Mouse (Mus musculus) right cerebral cortex, adult 2 months (tissue): Measurements from ENCODE around the gene Oas1f.
"Not testable (repeated sequence)": the region's sequence is repeated elsewhere in the genome, so short reads cannot be mapped to it uniquely, and the experiment has no call there.

Experiments
- DNase-seq, 2 experiments: peaks; one replicate each; pipeline ENCODE4 v3.0.0; 2021 to 2022; ENCODE audit warnings: low spot score in 2 of 2

The Oas1f gene

DNA sequence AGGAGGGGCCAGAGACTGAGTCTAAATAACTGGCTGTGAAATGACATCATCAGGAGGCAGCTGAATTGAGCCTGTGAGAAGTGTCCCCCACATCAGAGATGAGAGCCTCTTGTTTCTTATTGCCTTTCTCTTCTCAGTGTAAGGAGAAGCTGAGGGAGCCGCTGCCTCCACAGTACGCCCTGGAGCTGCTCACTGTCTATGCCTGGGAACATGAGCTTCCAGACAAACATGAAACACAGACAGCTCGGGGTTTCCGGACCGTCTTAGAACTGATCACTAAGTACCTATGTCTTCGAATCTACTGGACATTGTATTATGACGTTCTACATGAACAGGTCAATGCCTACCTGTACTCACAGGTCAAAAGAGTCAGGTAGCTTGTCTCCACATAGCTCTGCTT is 23.6 kb downstream of the Oas1f start:
- DNase-seq = peak; percentile 7 to 10

DNA sequence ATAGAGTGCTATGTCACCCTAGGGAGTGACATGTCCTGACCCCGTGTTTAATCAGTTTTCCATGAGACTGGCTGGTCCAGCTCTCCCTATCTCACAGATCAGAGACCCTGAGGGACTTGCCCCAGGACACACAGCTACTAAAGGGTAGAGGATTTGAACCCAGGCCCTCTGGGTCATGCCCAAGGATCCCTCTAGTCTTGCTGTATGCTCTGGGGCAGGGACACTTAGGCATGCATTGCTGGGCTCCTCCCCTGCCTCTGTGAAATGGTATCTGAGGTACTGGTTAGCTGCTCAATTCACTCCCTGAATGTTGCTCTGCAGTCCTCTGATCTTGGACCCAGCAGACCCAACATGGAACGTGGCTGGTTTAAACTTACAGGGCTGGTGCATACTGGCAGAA is 24.3 kb downstream of the Oas1f start:
- no peak for DNase-seq

DNA sequence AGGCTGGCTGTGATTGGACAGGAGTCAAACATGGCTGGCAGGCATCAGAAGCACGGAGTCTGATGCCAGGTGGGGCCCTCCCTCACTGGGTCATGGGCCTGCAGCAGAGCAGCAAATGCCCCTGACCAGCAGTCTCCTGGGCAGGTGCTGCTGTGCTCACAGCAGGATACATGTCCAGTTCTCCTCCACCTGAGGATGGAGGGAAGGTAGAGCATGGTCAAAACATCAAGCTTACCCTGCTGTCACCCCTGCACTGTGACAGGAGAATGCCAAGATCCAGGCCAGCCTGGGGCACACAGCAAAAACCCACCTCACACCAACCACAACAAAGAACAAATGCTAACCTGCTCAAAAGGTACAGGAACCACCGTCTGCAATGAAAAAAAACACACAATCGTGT is 29.7 kb downstream of the Oas1f start:
- DNase-seq = not testable (repeated sequence)

DNA sequence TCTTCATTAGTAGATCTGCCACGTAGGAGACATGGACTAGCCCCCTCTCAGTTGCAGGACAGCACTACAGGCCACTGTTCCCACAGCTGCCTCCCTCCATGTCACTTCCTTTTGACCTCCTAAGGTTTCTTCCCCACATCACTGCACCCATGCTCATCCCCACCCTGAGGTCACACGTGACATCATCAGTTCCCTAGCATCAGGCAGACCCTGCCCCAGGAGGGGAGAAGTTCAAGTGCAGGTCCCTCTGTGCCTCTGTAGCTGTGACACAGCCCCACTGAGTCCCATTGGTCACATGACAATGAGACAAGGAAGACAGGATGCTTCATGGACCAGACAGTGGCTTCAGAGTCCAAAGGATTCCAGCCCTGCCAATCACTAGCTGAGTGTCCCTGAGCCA is 30.2 kb downstream of the Oas1f start:
- DNase-seq = not testable (repeated sequence)

DNA sequence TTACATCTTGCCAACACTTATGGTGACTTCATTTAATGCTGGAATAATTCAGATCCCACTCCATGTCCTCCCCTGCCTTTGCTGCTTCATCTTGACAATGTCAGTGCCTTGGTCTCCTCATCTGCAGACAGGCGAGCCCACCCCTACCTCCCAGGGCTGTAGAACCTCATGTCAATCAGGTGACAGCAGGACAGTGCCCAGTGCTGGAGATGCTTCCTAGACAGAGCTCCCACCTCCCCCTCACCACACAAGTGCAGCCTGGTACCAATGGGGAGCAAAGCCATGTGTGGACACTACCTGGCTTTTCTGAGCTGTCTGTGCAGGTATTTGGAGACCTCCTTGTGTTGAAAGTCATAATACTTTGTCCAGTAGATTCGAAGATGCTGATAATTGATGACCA is 31.6 kb downstream of the Oas1f start:
- not testable (repeated sequence) for DNase-seq

DNA sequence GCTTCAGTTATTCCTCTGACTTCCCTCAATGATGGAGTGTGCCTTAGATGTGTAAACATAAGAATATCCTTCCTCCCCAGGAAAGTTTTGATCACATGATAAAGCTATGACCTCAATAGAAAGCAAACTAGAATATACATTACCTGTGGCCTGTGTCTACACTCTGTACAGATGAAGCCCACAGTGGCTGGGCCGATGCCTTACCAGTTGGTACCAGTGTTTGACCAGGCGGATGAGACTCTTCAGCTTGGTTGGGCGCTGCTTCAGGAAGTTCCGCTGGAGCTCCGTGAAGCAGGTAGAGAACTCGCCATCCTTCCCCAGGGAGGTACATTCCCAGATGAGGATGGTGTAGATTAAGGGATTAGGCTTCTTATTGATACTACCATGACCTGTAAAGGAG is 34.5 kb downstream of the Oas1f start:
- not testable (repeated sequence) for DNase-seq

DNA sequence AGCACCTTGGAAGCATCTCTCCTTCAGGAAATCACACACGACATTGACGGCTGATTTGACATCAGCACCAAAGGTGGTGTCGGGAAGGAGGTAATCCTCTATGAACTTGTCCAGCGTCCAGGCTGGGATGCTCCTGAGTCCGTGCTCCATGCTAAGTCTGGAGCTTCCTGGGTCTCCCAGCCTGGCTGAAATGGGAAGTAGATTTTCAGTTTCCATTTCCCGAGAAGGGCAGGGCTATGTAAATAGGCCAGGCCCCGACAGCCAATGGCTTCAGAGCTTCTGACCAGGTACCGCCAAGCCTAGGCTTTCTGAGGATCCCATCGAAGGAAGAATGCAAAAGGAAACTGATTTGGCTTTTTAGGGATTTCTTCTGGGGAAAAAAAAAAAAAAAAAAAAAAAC is 40.2 kb downstream of the Oas1f start, which contains the start of gene Oas1g:
Oas1g (minus strand) TSS at position 201 of the 400 bp plus-strand sequence.
- not testable (repeated sequence) for DNase-seq

DNA sequence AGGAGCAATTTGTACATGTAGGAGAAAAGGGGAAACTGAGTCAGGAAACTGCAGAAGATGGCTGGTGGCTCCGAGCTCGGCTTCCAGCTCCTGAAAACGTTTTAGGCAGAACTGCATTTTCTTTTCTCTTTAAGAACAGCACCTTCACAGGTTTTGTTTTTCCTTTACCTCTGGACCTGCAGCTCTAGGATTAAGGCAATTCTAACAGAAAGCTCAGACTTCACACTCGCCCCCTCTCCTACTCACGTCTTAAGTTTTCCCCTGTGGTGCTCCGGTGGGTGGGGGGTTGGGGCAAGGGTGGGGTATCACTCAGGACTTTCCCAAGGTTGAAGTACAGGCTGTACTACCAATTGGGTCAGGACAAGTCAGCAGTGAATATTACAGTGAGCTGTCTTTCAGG is 40.7 kb downstream of the Oas1f start:
- DNase-seq = no peak

DNA sequence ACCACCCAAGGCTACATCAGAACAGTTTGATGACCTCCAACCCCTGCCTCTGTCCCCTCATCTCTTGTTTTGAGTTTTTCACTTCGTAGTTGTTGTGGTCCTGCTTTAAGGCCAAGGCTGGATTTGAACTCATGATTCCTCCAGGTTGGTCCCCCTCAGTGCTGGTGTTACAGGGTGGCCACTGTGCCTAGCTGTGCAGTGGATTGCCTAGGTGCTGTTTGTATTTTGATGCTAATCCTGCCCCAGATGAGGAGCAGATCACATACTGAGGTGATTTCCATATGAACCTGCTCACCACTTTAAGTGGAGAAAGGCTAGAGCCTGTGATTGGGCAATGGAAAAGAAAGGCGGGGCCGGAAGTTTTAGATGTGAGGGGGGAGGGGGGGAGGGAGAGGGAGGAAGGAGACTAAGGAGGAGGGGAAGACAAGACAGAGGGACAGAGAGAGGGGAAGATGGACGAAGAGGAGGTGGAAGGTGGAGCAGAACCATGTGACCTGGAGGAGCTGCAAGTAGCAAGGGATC is 41.2 kb downstream of the Oas1f start:
- DNase-seq = not testable (repeated sequence)

DNA sequence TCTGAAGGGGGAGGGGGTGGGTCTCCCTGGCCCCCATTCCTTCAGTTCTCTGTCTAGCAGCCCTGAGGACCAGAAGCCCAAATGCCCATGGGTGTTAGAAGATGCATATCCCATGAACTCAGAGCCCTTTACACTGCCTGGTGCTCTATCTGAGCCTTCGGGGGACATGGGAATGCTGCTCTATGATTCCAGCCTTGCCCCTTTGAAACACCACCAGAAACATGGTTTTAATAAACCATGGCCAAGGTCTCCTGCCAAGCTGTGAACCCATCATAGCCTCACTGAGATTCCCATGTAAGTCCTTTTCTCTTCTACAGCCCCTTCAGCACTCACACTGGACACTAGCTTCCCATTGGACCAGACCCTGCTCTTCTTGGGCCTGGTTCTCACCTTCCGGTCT is 42.9 kb downstream of the Oas1f start:
- no peak for DNase-seq

DNA sequence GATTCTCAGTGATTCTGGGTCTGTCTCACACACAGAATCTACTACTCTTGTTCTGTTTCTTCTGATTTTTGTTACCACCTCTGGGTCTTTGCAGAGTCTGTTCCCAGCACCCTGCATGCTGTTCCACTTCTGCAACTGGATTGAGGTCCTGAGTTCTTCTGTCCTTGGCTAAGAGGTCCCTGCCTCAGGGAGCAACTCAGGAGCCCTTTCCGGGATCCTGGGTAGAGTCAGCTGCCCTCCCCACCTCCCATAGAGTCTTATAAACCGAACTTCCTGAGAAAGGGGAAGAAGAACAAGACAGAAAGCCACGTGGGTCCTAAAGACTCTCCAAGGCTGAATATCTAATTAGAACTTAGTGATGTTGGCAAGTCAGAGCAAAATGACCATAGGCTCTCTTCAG is 43.8 kb downstream of the Oas1f start:
- no peak for DNase-seq

DNA sequence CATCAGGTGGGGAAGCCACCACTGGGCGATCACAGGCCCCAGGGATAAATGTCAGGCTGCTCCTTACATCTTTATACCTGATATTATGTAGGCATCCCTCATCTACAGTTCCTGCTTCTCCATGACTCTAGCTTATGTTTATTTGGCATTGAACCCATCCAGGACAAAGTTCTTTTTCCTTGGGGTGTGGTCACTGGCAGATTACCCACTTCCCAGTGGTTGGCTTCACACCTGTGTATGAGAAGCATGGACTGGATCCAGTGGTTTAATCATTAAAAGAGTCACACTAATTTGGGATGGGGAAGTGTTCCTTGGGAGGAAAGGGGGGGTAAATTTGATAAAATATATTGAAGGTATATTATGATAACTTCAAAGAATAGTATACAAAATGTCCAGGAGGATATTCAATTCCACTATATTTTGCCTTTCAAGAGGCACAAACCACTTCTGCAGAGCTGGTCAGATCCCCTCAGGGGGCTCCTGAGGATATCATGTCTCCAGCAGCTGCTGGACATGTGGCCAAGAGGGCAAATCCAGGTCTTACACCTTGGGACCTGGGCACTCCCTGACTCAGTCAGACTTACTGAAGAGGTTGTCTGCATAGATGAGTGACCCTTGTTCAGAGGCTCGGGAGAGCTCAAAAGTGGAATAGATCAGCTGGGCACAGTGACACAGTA is 44.5 kb downstream of the Oas1f start:
- not testable (repeated sequence) for DNase-seq

DNA sequence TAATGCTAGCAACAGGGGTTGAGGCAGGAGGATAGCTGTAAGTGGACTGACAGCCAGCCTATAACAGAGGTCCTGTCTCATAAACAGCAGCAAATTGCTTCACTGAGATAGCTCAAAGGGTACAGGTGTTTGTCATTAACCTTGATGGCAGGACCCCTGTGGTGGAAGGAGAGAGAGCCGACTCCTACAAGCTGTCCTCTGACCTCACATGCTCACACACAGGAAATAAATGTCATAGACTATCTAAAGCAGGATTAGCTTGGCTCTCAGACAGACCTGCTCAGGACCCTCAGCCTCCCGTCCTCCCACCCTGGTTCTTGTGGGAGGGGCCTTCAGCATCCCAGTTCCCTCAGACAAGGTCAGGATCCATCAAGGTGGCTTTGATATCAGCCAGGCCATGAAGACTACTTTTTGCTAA is 45.1 kb downstream of the Oas1f start:
- no peak for DNase-seq

DNA sequence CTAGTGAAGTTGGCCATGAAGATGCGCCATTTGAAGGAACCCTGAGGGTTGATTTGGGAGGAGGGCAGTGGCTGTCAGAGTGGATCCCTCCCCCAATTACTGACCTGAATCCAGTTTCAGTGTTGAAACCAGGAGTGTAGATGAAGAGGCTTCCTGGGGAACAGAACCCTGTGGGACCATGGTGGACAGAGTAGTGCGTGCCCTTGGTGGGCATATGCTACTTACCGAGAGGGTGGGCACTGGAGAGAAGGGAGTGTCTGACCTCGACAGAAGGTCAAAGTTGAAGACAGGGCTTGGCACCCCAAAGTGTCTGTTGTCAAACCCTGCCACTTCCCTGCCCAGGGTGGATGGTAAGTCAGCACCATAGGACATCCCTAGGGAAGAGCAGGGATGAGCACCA is 46.7 kb downstream of the Oas1f start:
- DNase-seq = not testable (repeated sequence)

DNA sequence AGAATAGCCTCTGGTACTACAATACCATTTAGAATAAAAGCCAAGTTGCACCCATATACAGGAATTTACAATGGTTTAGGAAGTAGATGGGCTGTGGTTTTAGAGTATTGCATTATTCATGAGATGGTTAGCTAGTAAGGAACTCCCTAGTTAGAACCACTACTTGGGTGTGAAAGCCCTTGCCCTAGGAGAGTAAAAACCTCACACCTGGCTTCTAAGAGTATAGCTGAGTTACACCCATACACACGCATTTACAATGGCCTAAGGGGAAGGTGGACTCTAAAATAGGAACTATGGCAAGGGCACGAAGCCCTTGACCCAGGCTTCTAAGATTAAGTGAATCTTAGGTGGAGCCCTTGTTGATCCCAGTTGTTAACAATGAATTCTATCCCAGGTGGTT is 47.5 kb downstream of the Oas1f start:
- not testable (repeated sequence) for DNase-seq

DNA sequence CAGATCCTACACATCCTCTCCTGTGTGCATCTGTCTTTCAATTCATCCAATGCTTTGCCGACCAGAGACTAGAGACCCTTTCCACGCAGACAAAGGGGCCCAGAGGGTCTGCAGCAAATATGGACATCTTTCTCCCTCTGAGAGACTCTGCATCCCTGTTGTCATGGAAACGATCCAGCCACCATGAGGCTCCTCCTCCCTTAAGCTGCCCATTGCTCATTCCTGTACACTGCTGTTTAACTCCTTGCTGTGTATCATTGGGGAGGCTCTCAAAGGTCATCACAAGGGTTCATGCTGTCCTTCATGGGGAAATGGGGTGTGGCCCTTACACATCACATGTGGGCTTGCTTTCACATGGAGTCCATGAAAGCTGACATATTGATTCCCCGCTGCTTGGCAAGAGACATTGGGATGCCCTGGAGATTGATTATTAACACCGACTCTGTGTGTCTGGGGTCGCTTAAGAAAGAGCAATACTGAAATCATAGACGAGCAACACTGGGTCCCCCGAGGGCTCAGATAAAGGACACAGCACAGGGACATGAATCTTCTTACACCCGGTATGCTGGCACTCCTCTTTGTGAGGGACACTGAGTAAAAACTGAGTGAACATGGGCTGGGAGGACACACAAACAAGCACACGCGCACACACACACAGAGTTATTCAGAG is 48.2 kb downstream of the Oas1f start:
- no peak for DNase-seq

DNA sequence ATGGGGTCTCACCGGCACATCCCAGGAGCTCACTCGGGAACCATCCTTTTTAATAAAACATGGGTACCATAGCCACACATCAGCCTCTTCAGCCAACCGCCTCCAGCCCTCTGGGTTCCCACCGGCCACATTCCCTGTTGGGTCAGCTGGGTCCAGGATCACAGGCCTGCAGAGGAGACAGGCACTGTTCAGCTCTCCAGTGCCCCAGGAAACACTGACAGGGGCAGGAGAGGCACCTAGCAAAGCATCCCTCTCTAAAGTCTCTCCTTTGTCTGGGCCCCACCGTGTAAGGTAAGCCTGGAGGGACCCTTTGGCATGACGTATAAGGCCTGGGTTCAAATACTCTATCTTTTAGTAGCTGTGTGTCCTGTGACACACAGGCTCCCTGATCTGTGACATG is 51.1 kb downstream of the Oas1f start:
- DNase-seq = no peak

DNA sequence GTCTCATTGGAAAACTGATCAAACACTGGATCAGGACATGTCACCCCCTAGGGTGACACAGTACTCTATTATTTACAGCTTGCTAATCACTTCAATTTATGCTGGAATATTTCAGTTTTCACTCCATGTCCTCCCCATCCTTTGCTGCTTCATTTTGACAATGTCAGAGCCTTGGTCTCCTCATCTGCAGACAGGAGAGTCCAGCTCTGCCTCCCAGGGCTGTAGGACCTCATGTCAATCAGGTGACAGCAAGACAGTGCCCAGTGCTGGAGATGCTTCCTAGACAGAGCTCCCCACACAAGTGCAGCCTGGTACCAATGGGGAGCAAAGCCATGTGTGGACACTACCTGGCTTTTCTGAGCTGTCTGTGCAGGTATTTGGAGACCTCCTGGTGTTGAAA is 51.6 kb downstream of the Oas1f start:
- DNase-seq = no peak

DNA sequence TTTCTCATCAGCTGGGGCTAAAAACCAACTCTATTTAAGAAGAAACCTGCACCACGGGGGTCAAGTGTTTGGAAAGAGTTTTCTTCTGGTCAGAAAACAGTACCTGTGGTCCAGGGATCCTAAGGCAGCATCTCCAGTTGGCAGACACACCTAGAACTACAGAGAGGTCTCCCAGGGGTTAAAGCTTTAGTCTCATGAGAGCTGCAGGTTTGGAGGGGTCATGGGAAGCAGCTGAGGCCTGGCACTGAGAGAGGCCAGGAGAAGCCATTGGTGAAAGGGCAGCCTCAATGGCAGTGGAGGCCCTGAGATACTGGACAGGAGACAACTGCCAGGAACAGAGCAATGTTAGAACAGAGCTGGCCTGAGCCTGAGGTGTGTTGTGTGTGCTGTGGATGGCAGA is 53.5 kb downstream of the Oas1f start:
- DNase-seq = no peak

DNA sequence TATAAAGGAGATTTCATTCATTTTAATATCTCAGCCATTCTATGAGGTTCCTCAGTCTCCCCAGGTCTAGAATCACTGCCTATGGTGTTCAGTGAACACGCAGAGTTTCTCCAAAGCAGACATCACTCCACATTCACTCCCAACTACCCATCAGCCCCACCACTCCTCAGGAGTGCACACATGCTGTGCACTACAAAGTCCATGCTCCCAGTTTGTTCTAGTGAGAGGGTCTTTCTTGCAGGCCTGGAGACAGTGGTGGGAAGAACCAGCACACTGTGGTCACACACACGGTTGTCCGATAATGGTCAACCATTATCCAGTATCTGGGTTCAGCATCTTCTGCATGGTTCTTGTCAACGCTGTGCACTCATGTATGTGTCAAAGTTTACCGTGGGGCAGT is 54.9 kb downstream of the Oas1f start:
- no peak for DNase-seq

DNA sequence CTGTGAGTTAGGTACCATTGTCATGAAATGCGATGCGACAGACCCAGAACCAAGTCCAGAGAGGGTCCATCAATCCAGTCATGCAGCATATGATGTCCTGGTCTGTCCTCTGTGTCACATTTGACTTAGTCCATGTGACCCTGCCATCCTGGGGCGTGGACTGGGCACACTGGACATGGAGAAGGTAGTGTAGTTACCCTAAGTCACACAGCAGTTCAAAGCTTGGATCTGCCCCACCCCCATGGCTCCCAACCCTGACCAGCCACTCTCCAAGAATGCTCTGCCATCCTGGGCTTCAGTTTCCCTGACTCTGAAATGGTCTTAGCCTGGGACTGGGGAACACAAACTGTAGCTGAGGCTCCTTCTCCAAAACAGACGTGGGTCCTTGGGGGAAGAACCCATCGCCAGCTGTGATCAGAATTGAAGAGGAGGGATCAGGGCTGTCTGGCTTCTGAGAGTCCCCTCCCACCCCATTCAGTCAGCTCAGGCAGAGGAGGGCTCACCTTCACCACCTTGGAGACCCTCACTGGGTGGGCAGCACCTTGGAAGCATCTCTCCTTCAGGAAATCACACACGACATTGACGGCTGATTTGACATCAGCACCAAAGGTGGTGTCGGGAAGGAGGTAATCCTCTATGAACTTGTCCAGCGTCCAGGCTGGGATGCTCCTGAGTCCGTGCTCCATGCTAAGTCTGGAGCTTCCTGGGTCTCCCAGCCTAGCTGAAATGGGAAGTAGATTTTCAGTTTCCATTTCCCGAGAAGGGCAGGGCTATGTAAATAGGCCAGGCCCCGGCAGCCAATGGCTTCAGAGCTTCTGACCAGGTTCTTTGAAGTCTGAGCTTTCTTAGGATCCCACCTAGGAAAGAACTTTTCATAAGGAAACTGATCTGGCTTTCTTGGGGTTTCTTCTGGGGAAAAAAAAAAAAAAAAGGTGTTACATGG is 59.9 kb downstream of the Oas1f start, which contains the start of gene Oas1a:
Oas1a (minus strand) TSS at position 731 of the 943 bp plus-strand sequence.
- DNase-seq = not testable (repeated sequence)
